Mouse (Mus musculus) spleen, postnatal 36 days (tissue): ENCODE results near the gene Akap9.
"Not testable (repeated sequence)": the region's sequence is repeated elsewhere in the genome, so short reads cannot be mapped to it uniquely, and the experiment has no call there.

Source experiments
- DNase-seq, 2 experiments: peaks; one replicate each; pipeline ENCODE4 v3.0.0; 2022; ENCODE audit warnings: low spot score in 2 of 2, mixed read lengths in 1 of 2

Gene Akap9

GRCm38 (mm10) chr5:3927801-3928689 is at the start of gene Akap9:
TSS of gene Akap9 (plus strand) at chr5:3928054.
- DNase-seq = peak; percentile 56 to 62

GRCm38 (mm10) chr5:3886862-3887261 is 41.0 kb upstream of the Akap9 start:
- not testable (repeated sequence) for DNase-seq

GRCm38 (mm10) chr5:3889201-3889600 is 38.7 kb upstream of the Akap9 start:
- no peak for DNase-seq

GRCm38 (mm10) chr5:3893459-3894293 is 34.2 kb upstream of the Akap9 start, which contains the start of gene Mterf1a:
TSS of gene Mterf1a (minus strand) at chr5:3893933.
- peak; percentile 18 to 19 for DNase-seq

GRCm38 (mm10) chr5:3894294-3894619 is 33.6 kb upstream of the Akap9 start:
- peak in 1 of 2 experiments; percentile 1 for DNase-seq

GRCm38 (mm10) chr5:3905471-3905870 is 22.4 kb upstream of the Akap9 start:
- no peak for DNase-seq

- DNase-seq = no peak
These were observed 5.5 kb upstream of the Akap9 start for GRCm38 (mm10) chr5:3922350-3922749.

- DNase-seq = no peak
These were observed 1.2 kb upstream of the Akap9 start for GRCm38 (mm10) chr5:3926666-3927065.

- peak; percentile 15 for DNase-seq
These were observed 814 bp downstream of the Akap9 start for GRCm38 (mm10) chr5:3928690-3929046.

- DNase-seq = no peak
These were observed 2.9 kb downstream of the Akap9 start for GRCm38 (mm10) chr5:3930760-3931159.

- no peak for DNase-seq
These were observed 3.8 kb downstream of the Akap9 start for GRCm38 (mm10) chr5:3931636-3932035.

GRCm38 (mm10) chr5:3933551-3933950 is 5.7 kb downstream of the Akap9 start:
- no peak for DNase-seq

- no peak for DNase-seq
These were observed 7.4 kb downstream of the Akap9 start for GRCm38 (mm10) chr5:3935266-3935665.

GRCm38 (mm10) chr5:3935778-3936554 is 8.1 kb downstream of the Akap9 start:
- DNase-seq = no peak

- DNase-seq = no peak
These were observed 11.1 kb downstream of the Akap9 start for GRCm38 (mm10) chr5:3938905-3939304.

GRCm38 (mm10) chr5:3939335-3939734 is 11.5 kb downstream of the Akap9 start:
- no peak for DNase-seq

GRCm38 (mm10) chr5:3941240-3941639 is 13.4 kb downstream of the Akap9 start:
- DNase-seq = no peak

GRCm38 (mm10) chr5:3943169-3943568 is 15.3 kb downstream of the Akap9 start:
- DNase-seq = not testable (repeated sequence)

- DNase-seq = no peak
These were observed 24.6 kb downstream of the Akap9 start for GRCm38 (mm10) chr5:3952498-3952897.

GRCm38 (mm10) chr5:3954541-3954940 is 26.7 kb downstream of the Akap9 start:
- no peak for DNase-seq

GRCm38 (mm10) chr5:3961286-3961685 is 33.4 kb downstream of the Akap9 start:
- no peak for DNase-seq

GRCm38 (mm10) chr5:3968415-3968814 is 40.6 kb downstream of the Akap9 start:
- DNase-seq = no peak
